Mouse (Mus musculus): ENCODE data around the gene Pald1.

GRCm38 (mm10) chr10:61290479-61290878 is 92.9 kb downstream of the Pald1 start:
- no peak for TF ChIP-seq GABPA (IDR thresholded peaks at IDR 0.05; ENCODE audit: low read depth, low read length)
- TF ChIP-seq POLR2A (IDR thresholded peaks at IDR 0.05; ENCODE audit: control insufficient read depth in 1 of 2, insufficient read depth in 1 of 2, low read depth in 1 of 2, low read length in 2 of 2, poor library complexity in 1 of 2) = no peak
- TF ChIP-seq CTCF (IDR thresholded peaks at IDR 0.05 in 2 of 3, conservative IDR thresholded peaks at IDR 0.05 in 1 of 3; ENCODE audit: control insufficient read depth in 1 of 3, insufficient read depth in 1 of 3, low read depth in 2 of 3, low read length in 3 of 3, poor library complexity in 1 of 3, severe bottlenecking in 1 of 3) = no peak
- no peak for TF ChIP-seq TCF12 (IDR thresholded peaks at IDR 0.05; ENCODE audit: low read depth, low read length)
- no peak for TF ChIP-seq NELFE (IDR thresholded peaks at IDR 0.05; ENCODE audit: low read depth, low read length)
- no peak for TF ChIP-seq USF2 (IDR thresholded peaks at IDR 0.05; ENCODE audit: borderline replicate concordance in 1 of 2, insufficient read depth in 1 of 2, low read depth in 1 of 2, low read length in 2 of 2)
- no peak for TF ChIP-seq ZC3H11A (IDR thresholded peaks at IDR 0.05; ENCODE audit: low read depth, low read length)
- TF ChIP-seq NRF1 (IDR thresholded peaks at IDR 0.05; ENCODE audit: insufficient read depth, low read depth, low read length, poor library complexity, severe bottlenecking) = no peak
- no peak for TF ChIP-seq ZNF384 (IDR thresholded peaks at IDR 0.05; ENCODE audit: low read depth, low read length)

All from MEL (cell line).